Mouse (Mus musculus) ES-E14 (cell line): ENCODE results near the gene Nectin2. TPM values are rescaled to one million over a fixed set of nuclear protein-coding genes. Genes with fewer than 3 reads are reported as not detected.

Source experiments
- DNase-seq: peaks from one replicate; pipeline ENCODE4 v3.0.0-alpha.2; 2013; ENCODE audit warnings: low read depth, low spot score
- H3K27ac ChIP-seq: 2 replicates; pipeline ENCODE4 v1.5.1; 2012; ENCODE audit warnings: low read depth, mild to moderate bottlenecking, low read length, moderate library complexity, mixed read lengths; ENCODE audit not compliant: poor library complexity, insufficient read depth, severe bottlenecking
- H3K36me3 ChIP-seq: 2 replicates; pipeline ENCODE4 v1.6.1; 2012; ENCODE audit warnings: mild to moderate bottlenecking, low read length, moderate library complexity, mixed read lengths; ENCODE audit not compliant: control insufficient read depth, poor library complexity, insufficient read depth, severe bottlenecking
- H3K4me1 ChIP-seq, 2 experiments: fragments of 150-350 bp in 1 of 2; sonication (generic) in 1 of 2; 2 replicates each; pipeline ENCODE4 v1.6.1; 2012; ENCODE audit warnings: low read length in 2 of 2, mild to moderate bottlenecking in 1 of 2, mixed read lengths in 1 of 2; ENCODE audit not compliant: control insufficient read depth in 2 of 2, insufficient read depth in 2 of 2, poor library complexity in 1 of 2
- H3K4me3 ChIP-seq, 2 experiments: fragments of 150-350 bp in 1 of 2; sonication (generic) in 1 of 2; 2 replicates each; pipeline ENCODE4 v1.5.1; 2012; ENCODE audit warnings: low read length in 2 of 2, low read depth in 1 of 2, mild to moderate bottlenecking in 1 of 2, mixed read lengths in 1 of 2; ENCODE audit not compliant: insufficient read depth in 1 of 2, poor library complexity in 1 of 2, severe bottlenecking in 1 of 2
- H3K9ac ChIP-seq: 2 replicates; pipeline ENCODE4 v1.6.1; 2012; ENCODE audit warnings: low read depth, mild to moderate bottlenecking, low read length, mixed read lengths; ENCODE audit not compliant: poor library complexity, insufficient read depth, severe bottlenecking
- H3K9me3 ChIP-seq: fragments of 150-350 bp; sonication (generic); 2 replicates; pipeline ENCODE4 v1.6.1; 2012; ENCODE audit warnings: low read depth, mild to moderate bottlenecking, low read length; ENCODE audit not compliant: control insufficient read depth, insufficient read depth
- CHD2 ChIP-seq: IDR thresholded peaks from 2 replicates; pipeline ENCODE4 v1.6.1; 2014; ENCODE audit warnings: mild to moderate bottlenecking, low read depth, low read length, inconsistent platforms
- HCFC1 ChIP-seq: IDR thresholded peaks from 2 replicates; pipeline ENCODE4 v1.6.1; 2012; ENCODE audit warnings: low read length, inconsistent platforms, borderline replicate concordance; ENCODE audit not compliant: insufficient read depth
- MAFK ChIP-seq: IDR thresholded peaks from 2 replicates; pipeline ENCODE4 v1.6.1; 2014; ENCODE audit warnings: mild to moderate bottlenecking, low read depth, low read length, inconsistent platforms; ENCODE audit not compliant: insufficient read depth
- ZC3H11A ChIP-seq: IDR thresholded peaks from 2 replicates; pipeline ENCODE4 v1.6.1; 2012; ENCODE audit warnings: low read depth, mild to moderate bottlenecking, inconsistent platforms, low read length, borderline replicate concordance
- ZNF384 ChIP-seq: IDR thresholded peaks from 2 replicates; pipeline ENCODE4 v1.6.1; 2012; ENCODE audit warnings: low read depth, low read length, inconsistent platforms
- in situ Hi-C, 2 experiments: fragments of 600-800 bp; cut with MboI; formaldehyde crosslinking; loops; one replicate each; pipeline ENCODE4 v1.15.1; 2025; ENCODE audit warnings: low sequenced_read_pairs in 2 of 2, inconsistent platforms in 1 of 2; ENCODE audit not compliant: unreplicated experiment in 2 of 2
- total RNA-seq: library from RNA; depleted of rRNA; stranded (reverse); fragments of 300-350 nt; gene quantifications from 2 replicates; pipeline ENCODE4 v1.2.3, GENCODE M21; 2012

Gene Nectin2
- total RNA-seq, 1 experiment = 241 TPM

GRCm38 (mm10) chr7:19715239-19716054 is 34.8 kb downstream of the Nectin2 start, which contains the start of gene Tomm40:
Gene Tomm40, minus strand, starts transcription at chr7:19715438.
- Histone ChIP-seq H3K4me3 (peak within 1 kb of the TSS; percentile 88 to 100), H3K27ac (peak within 1 kb of the TSS; percentile 83), H3K36me3 (peaks cover 46% of the 10 kb centered on the region), H3K9ac (peak within 1 kb of the TSS; percentile 95), H3K9me3 (no peaks in the 10 kb centered on the region), H3K4me1 (peaks cover 0 to 15% of the 10 kb centered on the region in 2 experiments; a peak in 1 of 4 replicates)
- peak; percentile 100 for DNase-seq
- in situ Hi-C loops = no loop called here
- TF ChIP-seq CHD2 (peak; percentile 88), HCFC1 (peak; percentile 63; the same call in 1 of the 2 replicates), ZNF384 (no peak), MAFK (no peak), ZC3H11A (no peak)

- Histone ChIP-seq H3K9ac (peak overlapping the region; percentile 95), H3K9me3 (no peaks in the 10 kb centered on the region), H3K27ac (peak overlapping the region; percentile 82), H3K4me1 (peaks cover 0 to 15% of the 10 kb centered on the region in 2 experiments; a peak in 1 of 4 replicates), H3K4me3 (peak overlapping the region; percentile 88 to 100), H3K36me3 (peaks cover 50% of the 10 kb centered on the region)
- in situ Hi-C loops = no loop called here
- TF ChIP-seq ZNF384 (no peak), MAFK (no peak), ZC3H11A (no peak), HCFC1 (no peak), CHD2 (no peak)
- DNase-seq = no peak
Measured at GRCm38 (mm10) chr7:19714836-19715235, 35.4 kb downstream of the Nectin2 start.

GRCm38 (mm10) chr7:19713598-19713997 is 36.7 kb downstream of the Nectin2 start:
- DNase-seq = no peak
- Histone ChIP-seq H3K27ac (no peak overlapping the region), H3K9me3 (no peaks in the 10 kb centered on the region), H3K4me1 (peaks cover 0 to 14% of the 10 kb centered on the region in 2 experiments; a peak in 1 of 4 replicates), H3K4me3 (peak overlapping the region; percentile 88 to 100; a peak in 3 of 4 replicates), H3K36me3 (peaks cover 53% of the 10 kb centered on the region), H3K9ac (no peak overlapping the region)
- in situ Hi-C loops = no loop called here
- TF ChIP-seq ZC3H11A (no peak), ZNF384 (no peak), HCFC1 (no peak), MAFK (no peak), CHD2 (no peak)

GRCm38 (mm10) chr7:19713196-19713595 is 37.1 kb downstream of the Nectin2 start:
- Histone ChIP-seq H3K4me3 (no peak overlapping the region), H3K27ac (no peak overlapping the region), H3K9me3 (no peaks in the 10 kb centered on the region), H3K36me3 (peaks cover 55% of the 10 kb centered on the region), H3K9ac (peak overlapping the region; percentile 27; the same call in 1 of the 2 replicates), H3K4me1 (peaks cover 0 to 14% of the 10 kb centered on the region in 2 experiments; a peak in 1 of 4 replicates)
- in situ Hi-C loops = no loop called here
- no peak for DNase-seq
- TF ChIP-seq ZNF384 = no peak
- TF ChIP-seq HCFC1 = no peak
- TF ChIP-seq ZC3H11A = no peak
- no peak for TF ChIP-seq CHD2
- TF ChIP-seq MAFK = no peak
